Mouse (Mus musculus) heart, adult 2 months (tissue): ENCODE results near the gene Tnni1.

Experiments
- CTCF ChIP-seq: fragments of 200-600 bp; IDR thresholded peaks from 2 replicates; pipeline ENCODE4 v1.8.1; 2022; ENCODE audit warnings: antibody characterized with exemption, mild to moderate bottlenecking, moderate library complexity
- POLR2A ChIP-seq: fragments of 200-500 bp; IDR thresholded peaks from 2 replicates; pipeline ENCODE4 v1.6.1; 2011; ENCODE audit warnings: mild to moderate bottlenecking, low read depth, low read length, control low read depth; ENCODE audit not compliant: insufficient read depth

DNA sequence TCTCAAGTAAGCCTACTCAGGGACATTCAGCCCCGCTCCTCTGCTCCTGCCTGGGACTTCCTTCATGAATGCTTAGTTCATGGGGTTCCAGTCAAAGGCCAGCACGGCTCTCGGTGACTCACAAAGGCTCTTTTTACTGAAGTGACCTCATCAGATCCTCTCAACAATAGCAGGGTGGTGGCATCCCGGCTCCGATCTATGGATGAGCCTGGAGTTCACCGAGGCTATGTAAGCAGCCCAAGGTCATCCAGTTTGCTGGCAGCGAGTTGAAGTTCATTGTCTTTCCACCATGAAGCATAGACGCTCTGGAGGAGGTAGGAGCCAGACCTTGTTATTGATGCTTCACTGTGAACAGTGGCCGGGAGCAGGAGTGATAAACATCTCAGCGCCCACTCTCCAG is 3.6 kb downstream of the Tnni1 start:
- TF ChIP-seq CTCF (no peak), POLR2A (no peak)
